Mouse (Mus musculus) neural tube, embryonic 14.5 days (tissue): ENCODE data around the gene Cdkl4. TPM values are rescaled to one million over a fixed set of nuclear protein-coding genes. Genes with fewer than 3 reads are reported as not detected.
A peak's percentile ranks its signal among the peaks of the same experiment; 100 is the strongest.

Experiments
- ATAC-seq: fragments of 200-750 bp; cut with Nextera tagmentation; 2 replicates; pipeline ENCODE4 v1.8.0; 2017; ENCODE audit warnings: low read depth, mild to moderate bottlenecking, moderate TSS enrichment, moderate library complexity
- H3K27ac ChIP-seq: fragments of 300-500 bp; sonication (generic); 2 replicates; pipeline ENCODE4 v1.5.1; 2014; ENCODE audit warnings: low read depth, mild to moderate bottlenecking, control low read depth, low read length, moderate library complexity, mixed read lengths
- H3K27me3 ChIP-seq: fragments of 300-500 bp; sonication (generic); 2 replicates; pipeline ENCODE4 v1.6.1; 2014; ENCODE audit warnings: low read length; ENCODE audit not compliant: control insufficient read depth, insufficient read depth
- H3K36me3 ChIP-seq: fragments of 300-500 bp; sonication (generic); 2 replicates; pipeline ENCODE4 v1.6.1; 2014; ENCODE audit warnings: low read length, mixed read lengths; ENCODE audit not compliant: control insufficient read depth, insufficient read depth
- H3K4me1 ChIP-seq: fragments of 300-500 bp; sonication (generic); 2 replicates; pipeline ENCODE4 v1.6.1; 2014; ENCODE audit warnings: low read length; ENCODE audit not compliant: control insufficient read depth, insufficient read depth
- H3K4me2 ChIP-seq: fragments of 300-500 bp; sonication (generic); 2 replicates; pipeline ENCODE4 v1.6.1; 2014; ENCODE audit warnings: mild to moderate bottlenecking, low read depth, low read length, control low read depth
- H3K4me3 ChIP-seq: fragments of 300-500 bp; sonication (generic); 2 replicates; pipeline ENCODE4 v1.5.1; 2014; ENCODE audit warnings: low read depth, low read length, control low read depth, mixed read lengths
- H3K9ac ChIP-seq: fragments of 300-500 bp; sonication (generic); replicated peaks from 2 replicates; pipeline ENCODE4 v1.6.1; 2014; ENCODE audit warnings: low read depth, mild to moderate bottlenecking, control low read depth, low read length, mixed read lengths
- H3K9me3 ChIP-seq: fragments of 300-500 bp; sonication (generic); 2 replicates; pipeline ENCODE4 v1.6.1; 2016; ENCODE audit warnings: low read length; ENCODE audit not compliant: control insufficient read depth
- WGBS: fragments of 180-500 bp; shearing (Covaris S2); extraction: QIAGEN DNeasy Blood & Tissue Kit; methylation state at CpG from one replicate; pipeline ENCODE4 v1.1.7; 2014; 5-methylcytosine and 5-hydroxymethylcytosine counted together
- polyA plus RNA-seq: library from polyadenylated mRNA; unstranded; fragments of >200 nt; fragmentation: Nextera tagmentation; extraction: Ambion mirVana; gene quantifications from 2 replicates; pipeline ENCODE4 v1.2.1, GENCODE M21; 2014

The Cdkl4 gene
- polyA plus RNA-seq, 1 experiment from 2014 or later, result 7.4 TPM

DNA sequence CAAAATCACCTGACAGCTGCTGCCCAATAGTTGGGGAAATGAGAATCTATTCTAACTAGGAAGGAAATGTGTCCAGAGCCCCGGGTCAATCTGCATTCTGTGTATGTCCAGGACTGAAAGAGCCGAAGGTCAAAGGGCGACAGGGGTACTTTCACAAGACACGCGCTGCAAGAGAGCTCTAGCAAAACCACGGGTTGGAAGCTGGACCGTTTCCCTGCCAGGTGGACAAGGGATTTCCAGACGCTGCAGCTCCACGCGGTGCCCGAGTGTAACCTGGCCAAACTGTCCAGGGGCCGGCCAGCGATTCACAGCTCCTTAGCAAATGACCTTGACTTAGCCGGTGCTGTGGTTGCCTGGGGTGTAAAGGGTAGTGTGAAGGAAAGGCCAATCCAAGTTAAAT, 19.0 kb downstream of the Cdkl4 start:
- WGBS, result 80% methylated on average over 14 of the region's 14 CpGs
- Histone ChIP-seq H3K27ac (no peak overlapping the region), H3K36me3 (no peaks in the 10 kb centered on the region), H3K4me2 (no peak overlapping the region), H3K4me3 (no peak overlapping the region), H3K27me3 (no peaks in the 10 kb centered on the region), H3K4me1 (no peaks in the 10 kb centered on the region), H3K9me3 (no peaks in the 10 kb centered on the region), H3K9ac (no peak overlapping the region)
- no peak for ATAC-seq

DNA sequence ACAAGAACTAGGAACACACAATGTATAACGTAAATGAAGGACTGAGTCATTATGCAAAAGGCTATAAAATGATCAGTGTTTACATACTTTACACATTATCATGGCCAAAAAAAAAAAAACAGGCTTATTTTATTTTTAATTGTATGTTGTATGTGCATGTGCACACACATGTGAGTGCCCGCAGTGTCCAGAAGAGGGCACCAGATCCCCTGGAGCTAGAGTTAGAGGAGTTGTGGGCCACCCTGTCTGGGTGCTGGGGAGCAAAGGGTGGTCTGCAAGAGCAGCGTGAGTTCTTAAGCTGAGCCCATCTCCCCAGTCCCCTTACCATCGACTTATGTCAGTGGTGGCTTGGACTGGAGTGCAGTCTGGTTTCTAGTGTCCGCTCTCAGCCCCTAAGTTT, 20.2 kb downstream of the Cdkl4 start:
- WGBS, result 97% methylated on average over 5 of the region's 5 CpGs
- Histone ChIP-seq H3K36me3 (no peaks in the 10 kb centered on the region), H3K27ac (no peak overlapping the region), H3K4me1 (no peaks in the 10 kb centered on the region), H3K9ac (no peak overlapping the region), H3K9me3 (no peaks in the 10 kb centered on the region), H3K27me3 (no peaks in the 10 kb centered on the region), H3K4me3 (no peak overlapping the region), H3K4me2 (no peak overlapping the region)
- ATAC-seq, result no peak

DNA sequence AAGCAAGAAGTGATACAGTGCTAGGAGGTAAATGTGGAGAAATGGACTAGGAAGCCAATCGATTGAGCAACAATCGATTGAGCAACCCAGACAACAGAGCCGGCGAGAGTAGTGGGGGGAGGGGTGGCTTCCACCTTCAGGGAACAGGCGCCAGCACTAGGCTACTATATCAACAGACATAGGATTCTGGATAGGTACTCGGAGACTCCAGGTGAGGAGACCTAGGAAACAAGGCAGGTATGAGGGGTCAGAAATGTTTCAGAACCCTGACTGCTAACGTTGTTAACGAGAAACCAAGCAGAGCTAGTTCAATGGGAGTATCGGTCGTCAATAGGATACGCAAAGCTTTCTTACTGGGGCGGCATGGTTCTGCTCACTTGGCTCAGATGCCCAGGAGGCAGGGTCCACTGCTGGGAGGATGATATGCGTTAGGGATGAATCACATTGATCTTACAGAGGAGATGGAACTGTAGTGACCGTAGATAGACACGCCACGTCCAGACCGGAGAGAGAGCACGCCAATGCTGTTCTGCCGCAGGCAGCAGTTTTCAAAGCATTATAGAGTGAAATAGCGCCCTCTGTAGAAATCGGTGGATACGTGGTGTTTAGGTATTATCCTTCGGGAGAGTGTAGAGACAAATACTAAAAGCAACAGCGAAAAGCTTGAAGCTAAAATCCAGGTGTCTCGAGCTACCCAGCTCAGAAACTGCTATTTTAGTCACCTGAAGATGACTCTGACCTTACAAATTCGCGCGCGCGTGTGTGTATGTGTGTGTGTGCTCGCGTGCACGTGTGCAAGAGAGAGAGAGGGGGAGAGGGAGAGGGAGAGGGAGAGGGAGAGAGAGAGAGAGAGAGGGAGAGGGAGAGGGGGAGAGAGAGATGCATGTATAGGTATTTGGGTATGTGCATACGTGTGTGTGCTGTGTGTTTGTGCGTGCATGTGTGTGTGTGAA, 24.0 kb downstream of the Cdkl4 start:
- H3K9me3 ChIP-seq, result no peaks in the 10 kb centered on the region
- H3K4me1 ChIP-seq, result no peaks in the 10 kb centered on the region
- peak overlapping the region; percentile 48 for H3K4me2 ChIP-seq
- peak overlapping the region; percentile 68 for H3K4me3 ChIP-seq
- peak; percentile 93 for ATAC-seq
- peak overlapping the region; percentile 60 for H3K9ac ChIP-seq
- peak overlapping the region; percentile 82 for H3K27ac ChIP-seq
- WGBS, result 3% methylated on average over 35 of the region's 35 CpGs
- no peaks in the 10 kb centered on the region for H3K36me3 ChIP-seq
- no peaks in the 10 kb centered on the region for H3K27me3 ChIP-seq

DNA sequence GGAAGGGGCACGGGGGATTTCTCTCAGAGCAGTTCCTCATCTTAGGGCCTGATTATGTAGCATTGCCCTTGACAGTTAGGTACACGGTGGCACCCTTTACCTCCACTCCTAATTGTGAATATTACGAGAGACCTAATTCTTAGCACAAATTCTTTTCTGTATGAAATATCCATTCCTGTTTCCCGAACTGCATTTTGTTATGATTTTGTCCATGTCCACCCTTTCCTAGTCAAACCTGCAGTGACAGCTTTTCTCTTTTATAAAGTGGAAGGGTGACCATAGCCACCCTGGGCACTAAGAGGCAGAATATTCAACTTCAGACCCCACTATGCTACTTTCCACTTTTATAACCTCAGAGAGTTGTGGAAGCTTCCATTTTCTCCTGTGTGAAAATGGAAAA, 25.0 kb downstream of the Cdkl4 start:
- WGBS, result 92% methylated on average over 4 of the region's 4 CpGs
- Histone ChIP-seq H3K27ac (peak overlapping the region; percentile 82; the same call in 1 of the 2 replicates), H3K4me3 (peak overlapping the region; percentile 68; the same call in 1 of the 2 replicates), H3K4me2 (no peak overlapping the region), H3K4me1 (no peaks in the 10 kb centered on the region), H3K9me3 (no peaks in the 10 kb centered on the region), H3K9ac (no peak overlapping the region), H3K27me3 (no peaks in the 10 kb centered on the region), H3K36me3 (no peaks in the 10 kb centered on the region)
- ATAC-seq, result no peak

DNA sequence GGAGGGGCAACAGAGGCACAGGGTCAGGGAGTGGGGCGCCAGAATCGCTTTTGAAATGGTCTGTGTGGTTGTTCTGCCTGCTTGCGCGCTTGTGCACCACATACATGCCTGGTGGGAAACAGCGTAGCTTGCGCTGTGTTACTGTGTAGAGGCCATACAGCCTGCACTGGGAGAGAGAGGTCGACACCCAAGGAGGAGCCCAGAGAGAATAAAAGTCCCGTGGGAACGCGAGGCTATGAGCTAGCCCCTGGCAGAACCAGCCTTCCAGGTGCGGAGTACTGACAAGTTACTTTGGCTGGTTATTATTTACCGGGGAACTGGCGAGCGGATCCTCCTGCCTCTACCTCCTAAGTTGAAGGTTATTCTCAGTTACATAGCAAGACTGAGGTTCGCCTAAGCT, 26.6 kb downstream of the Cdkl4 start:
- Histone ChIP-seq H3K36me3 (no peaks in the 10 kb centered on the region), H3K27ac (no peak overlapping the region), H3K4me3 (no peak overlapping the region), H3K4me2 (no peak overlapping the region), H3K27me3 (no peaks in the 10 kb centered on the region), H3K9ac (no peak overlapping the region), H3K4me1 (no peaks in the 10 kb centered on the region), H3K9me3 (no peaks in the 10 kb centered on the region)
- WGBS, result 83% methylated on average over 15 of the region's 15 CpGs
- ATAC-seq, result no peak

DNA sequence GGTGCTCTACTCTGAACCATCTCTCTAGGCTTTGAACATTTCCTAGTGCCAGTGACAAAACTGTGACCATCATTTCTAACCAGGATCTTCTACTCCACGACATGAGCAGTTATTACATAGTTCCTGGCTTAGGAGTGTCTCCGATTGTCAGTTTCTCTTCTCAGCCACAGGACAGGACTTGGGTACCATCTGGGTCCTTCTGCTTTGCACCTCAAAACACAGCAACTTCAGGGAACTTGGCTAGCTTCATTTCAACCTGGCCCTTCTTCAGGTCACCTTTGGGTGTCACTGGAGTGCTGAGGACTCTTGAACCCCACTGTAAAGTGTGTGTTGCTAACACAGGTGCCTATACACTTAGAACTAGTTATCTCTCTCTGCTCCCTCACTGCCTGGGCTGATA, 30.8 kb downstream of the Cdkl4 start:
- no peak overlapping the region for H3K9ac ChIP-seq
- no peak overlapping the region for H3K4me2 ChIP-seq
- no peaks in the 10 kb centered on the region for H3K4me1 ChIP-seq
- H3K36me3 ChIP-seq, result no peaks in the 10 kb centered on the region
- WGBS, result 93% methylated on average over 2 of the region's 2 CpGs
- H3K4me3 ChIP-seq, result no peak overlapping the region
- no peak for ATAC-seq
- no peaks in the 10 kb centered on the region for H3K9me3 ChIP-seq
- H3K27me3 ChIP-seq, result no peaks in the 10 kb centered on the region
- H3K27ac ChIP-seq, result no peak overlapping the region

DNA sequence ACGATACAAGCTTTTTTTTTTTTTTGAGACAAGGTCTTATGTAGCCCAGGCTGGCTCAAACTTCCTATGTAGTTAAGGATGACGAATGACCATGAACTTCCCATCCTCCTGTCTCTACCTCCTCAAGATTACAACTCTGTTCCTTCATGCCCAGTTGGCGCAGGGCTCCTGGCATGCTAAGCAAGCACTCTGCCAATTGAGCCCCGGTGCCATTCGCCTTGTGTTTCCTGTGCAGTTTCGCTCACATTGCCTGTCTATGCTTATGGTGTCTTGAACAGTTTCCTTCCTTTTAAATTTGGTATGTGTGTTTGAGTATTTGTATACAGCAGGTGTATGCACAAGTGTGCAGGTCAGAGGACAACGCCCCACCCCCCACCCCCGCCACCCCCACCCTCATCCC, 31.4 kb downstream of the Cdkl4 start:
- Histone ChIP-seq H3K9me3 (no peaks in the 10 kb centered on the region), H3K36me3 (no peaks in the 10 kb centered on the region), H3K27ac (no peak overlapping the region), H3K9ac (no peak overlapping the region), H3K27me3 (no peaks in the 10 kb centered on the region), H3K4me1 (no peaks in the 10 kb centered on the region), H3K4me2 (no peak overlapping the region), H3K4me3 (no peak overlapping the region)
- no peak for ATAC-seq
- 93% methylated on average over 8 of the region's 8 CpGs for WGBS

DNA sequence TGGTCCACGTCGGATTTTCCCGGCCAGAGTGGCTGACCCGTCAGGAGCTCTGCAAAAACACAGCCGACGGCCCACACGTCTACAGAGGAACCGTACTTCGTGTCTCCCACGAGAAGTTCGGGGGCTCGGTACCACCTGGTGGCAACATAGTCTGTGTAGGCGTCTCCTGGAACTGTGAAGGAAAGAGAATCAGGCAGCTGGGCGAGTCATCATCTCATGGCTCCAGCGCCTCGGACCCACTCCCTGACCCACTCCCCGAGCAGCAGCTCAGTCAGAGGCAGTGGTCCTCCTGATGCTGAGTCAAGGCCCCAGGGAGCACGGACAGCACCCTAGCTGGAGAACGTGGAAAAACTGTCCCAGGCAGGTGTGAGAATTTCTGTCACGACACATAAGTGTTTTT, 34.0 kb downstream of the Cdkl4 start:
- no peaks in the 10 kb centered on the region for H3K9me3 ChIP-seq
- no peak overlapping the region for H3K27ac ChIP-seq
- no peak overlapping the region for H3K9ac ChIP-seq
- WGBS, result 93% methylated on average over 20 of the region's 20 CpGs
- no peaks in the 10 kb centered on the region for H3K4me1 ChIP-seq
- no peaks in the 10 kb centered on the region for H3K27me3 ChIP-seq
- H3K4me2 ChIP-seq, result no peak overlapping the region
- no peak for ATAC-seq
- no peaks in the 10 kb centered on the region for H3K36me3 ChIP-seq
- H3K4me3 ChIP-seq, result no peak overlapping the region

DNA sequence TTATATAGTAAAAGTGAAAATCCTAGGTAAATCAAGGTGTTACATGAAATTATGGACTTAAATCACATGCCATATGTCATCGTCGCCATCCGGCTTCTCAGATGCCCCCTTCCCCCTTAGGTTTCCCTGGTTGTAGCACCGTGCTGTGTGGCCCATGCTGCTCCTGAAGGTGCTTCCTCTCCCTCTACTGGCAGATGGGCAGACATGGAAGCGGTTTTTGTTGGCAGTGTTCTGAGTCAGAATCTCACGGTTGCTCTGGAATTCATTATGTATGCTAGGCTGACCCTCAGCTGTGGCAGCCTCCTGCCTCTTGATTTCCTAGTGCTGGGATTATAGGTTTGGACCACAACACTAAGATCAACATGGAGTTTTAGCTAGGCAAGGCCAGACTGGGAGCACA, 40.5 kb downstream of the Cdkl4 start:
- 58% methylated on average over 6 of the region's 6 CpGs for whole genome bisulfite sequencing

More for the DNA sequence above, 40.5 kb downstream of the Cdkl4 start:
- no peaks in the 10 kb centered on the region for H3K9me3 ChIP-seq
- no peak overlapping the region for H3K27ac ChIP-seq
- H3K9ac ChIP-seq, result no peak overlapping the region
- no peak for ATAC-seq
- H3K4me2 ChIP-seq, result no peak overlapping the region
- no peaks in the 10 kb centered on the region for H3K4me1 ChIP-seq
- no peaks in the 10 kb centered on the region for H3K36me3 ChIP-seq
- no peaks in the 10 kb centered on the region for H3K27me3 ChIP-seq
- no peak overlapping the region for H3K4me3 ChIP-seq
